Mouse (Mus musculus): ENCODE measurements at regions not wholly inside any gene's neighbourhood (a gene's known extent, or its start where the extent isn't known, plus 50 kb on each side); places are given as distances from the start of the nearest gene placed in this dataset.
A peak's percentile ranks its signal among the peaks of the same experiment; 100 is the strongest.
"Not testable (repeated sequence)": the region's sequence is repeated elsewhere in the genome, so short reads cannot be mapped to it uniquely, and the experiment has no call there.

- DNase-seq (ENCODE audit: low spot score in 2 of 2), result peak in 1 of 2 experiments; percentile 7
Observed at GRCm38 (mm10) chr17:27318969-27319695, 114.9 kb upstream of the Lemd2 start.

DNA sequence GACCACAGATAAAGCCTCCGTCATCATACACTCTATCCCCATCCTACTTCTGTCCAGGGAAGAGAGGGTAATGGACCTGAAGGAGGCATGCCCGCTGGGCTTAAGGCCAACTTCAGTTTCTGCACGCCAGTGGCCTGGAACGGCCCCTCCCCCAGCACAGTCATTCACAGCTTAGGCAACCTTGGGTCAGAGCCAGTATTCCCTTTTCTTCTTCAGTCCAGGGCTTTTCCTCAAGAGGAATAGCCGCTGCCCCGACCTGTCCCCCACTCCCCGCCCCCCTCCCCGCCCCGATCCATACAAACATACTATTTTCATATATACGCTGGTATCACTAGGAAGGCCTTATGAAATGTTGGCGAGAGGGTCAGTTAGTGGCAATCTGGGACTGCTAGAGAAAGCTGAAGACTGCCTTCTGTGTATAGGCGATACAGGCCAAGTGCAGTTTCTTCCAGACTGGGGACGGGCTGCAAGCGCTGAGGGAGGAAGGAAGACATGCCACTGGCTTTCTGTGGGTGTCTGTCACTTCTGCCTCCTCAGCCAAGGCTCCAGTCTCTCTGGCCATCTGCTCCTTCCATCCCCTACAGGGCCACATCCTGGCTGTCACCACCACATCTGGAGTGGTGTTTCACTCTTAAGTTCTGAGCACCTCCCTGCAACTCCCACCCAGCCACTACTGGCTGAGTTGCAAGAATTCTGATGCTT is 113.5 kb upstream of the Lemd2 start:
- DNase-seq (ENCODE audit: low spot score in 2 of 2), result peak; percentile 73 to 74

GRCm38 (mm10) chr17:27316711-27317575 is 112.7 kb upstream of the Lemd2 start:
- no peak for DNase-seq (ENCODE audit: low spot score in 2 of 2)

- no peak for DNase-seq (ENCODE audit: low spot score in 2 of 2)
Observed at GRCm38 (mm10) chr17:27315947-27316628, 111.8 kb upstream of the Lemd2 start.

- DNase-seq (ENCODE audit: low spot score in 2 of 2), result no peak
Observed at GRCm38 (mm10) chr17:27315428-27315827, 111.2 kb upstream of the Lemd2 start.

- DNase-seq (ENCODE audit: low spot score in 2 of 2), result no peak
Observed at GRCm38 (mm10) chr17:27314821-27315392, 110.6 kb upstream of the Lemd2 start.

DNA sequence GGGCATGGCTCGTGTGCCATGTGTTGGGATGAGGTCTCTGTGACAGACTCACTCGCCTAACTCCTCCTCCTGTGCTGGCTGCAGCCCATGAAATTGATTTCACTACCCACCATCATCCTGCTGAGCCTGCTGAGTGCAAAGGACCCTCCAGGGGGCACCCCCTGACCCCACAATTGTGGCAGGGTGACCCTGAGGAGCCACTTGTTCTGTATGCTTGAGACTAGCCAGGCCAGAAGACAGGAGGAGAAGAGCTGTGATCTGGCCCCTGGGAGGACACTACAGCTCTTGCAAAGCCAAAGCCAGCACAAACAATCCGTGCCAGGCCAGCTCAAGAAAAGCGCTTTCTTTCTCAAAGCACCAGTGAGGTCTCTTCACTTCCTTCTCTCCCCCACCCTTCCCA is 104.7 kb upstream of the Lemd2 start:
- DNase-seq (ENCODE audit: low spot score in 2 of 2), result no peak

- DNase-seq (ENCODE audit: low spot score in 2 of 2), result no peak
Observed at GRCm38 (mm10) chr17:27304842-27305241, 100.6 kb upstream of the Lemd2 start.

GRCm38 (mm10) chr17:27303633-27304479 is 99.6 kb upstream of the Lemd2 start:
- no peak for DNase-seq (ENCODE audit: low spot score in 2 of 2)

- no peak for DNase-seq (ENCODE audit: low spot score in 2 of 2)
Observed at GRCm38 (mm10) chr17:27303061-27303460, 98.8 kb upstream of the Lemd2 start.

DNA sequence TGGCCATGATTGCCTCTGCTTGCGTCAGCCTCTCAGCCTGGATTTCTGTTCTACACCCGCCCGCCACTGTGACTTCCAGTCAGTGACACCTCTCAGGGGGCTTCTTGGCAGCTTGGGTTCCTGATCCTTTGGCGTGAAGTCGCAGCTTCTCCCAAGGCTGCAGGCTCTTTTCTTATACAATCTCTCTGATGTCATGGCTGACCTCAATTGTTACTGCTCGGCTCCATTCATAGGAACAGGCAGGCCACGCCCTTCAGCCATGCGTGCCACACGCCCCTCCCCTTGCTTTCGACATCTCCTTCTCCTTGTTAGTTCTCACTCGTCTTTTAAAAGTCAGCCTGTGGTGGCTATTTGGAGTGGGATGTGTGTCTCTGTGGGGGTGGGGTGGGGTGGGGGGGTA is 97.1 kb upstream of the Lemd2 start:
- no peak for DNase-seq (ENCODE audit: low spot score in 2 of 2)

GRCm38 (mm10) chr17:27299297-27299696 is 95.0 kb upstream of the Lemd2 start:
- DNase-seq (ENCODE audit: low spot score in 2 of 2), result no peak

- no peak for DNase-seq (ENCODE audit: low spot score in 2 of 2)
Observed at GRCm38 (mm10) chr17:27298351-27298750, 94.1 kb upstream of the Lemd2 start.

GRCm38 (mm10) chr17:27296156-27296555 is 91.9 kb upstream of the Lemd2 start:
- no peak for DNase-seq (ENCODE audit: low spot score in 2 of 2)

GRCm38 (mm10) chr17:27294208-27294604 is 89.9 kb upstream of the Lemd2 start:
- DNase-seq (ENCODE audit: low spot score in 2 of 2), result no peak

DNA sequence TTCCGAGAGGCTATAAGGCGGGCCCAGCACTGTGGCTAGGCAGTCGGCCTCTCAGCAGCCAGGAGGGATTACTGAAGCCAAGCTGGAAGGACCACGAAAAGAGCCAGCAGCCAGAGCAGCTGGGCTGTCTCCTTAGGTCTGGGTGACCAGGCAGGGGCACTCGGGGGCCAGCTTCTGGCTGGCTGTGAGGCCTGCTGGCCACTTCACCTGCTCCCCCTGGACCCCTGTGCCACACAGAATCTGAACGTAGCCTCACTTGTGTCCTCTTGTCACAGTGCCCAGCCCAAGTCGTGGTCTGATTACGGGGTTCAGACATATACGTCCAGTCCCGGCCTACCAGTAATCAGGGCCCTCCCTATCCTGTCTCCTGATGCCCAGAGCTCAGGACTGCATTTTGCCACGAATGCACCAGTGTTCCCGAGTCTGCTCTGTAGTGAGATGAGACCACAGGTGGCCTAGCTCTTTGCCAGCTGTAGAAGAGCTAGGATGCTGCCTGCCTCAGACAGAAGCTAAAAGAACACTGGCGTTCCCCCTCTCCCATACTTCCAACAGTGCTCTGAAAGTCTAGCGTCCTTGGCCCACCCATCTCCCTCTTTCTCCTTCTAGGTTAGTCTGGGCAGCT is 89.4 kb upstream of the Lemd2 start:
- DNase-seq (ENCODE audit: low spot score in 2 of 2), result no peak

GRCm38 (mm10) chr17:27291673-27292072 is 87.4 kb upstream of the Lemd2 start:
- peak in 1 of 2 experiments; percentile 31 for DNase-seq (ENCODE audit: low spot score in 2 of 2)

DNA sequence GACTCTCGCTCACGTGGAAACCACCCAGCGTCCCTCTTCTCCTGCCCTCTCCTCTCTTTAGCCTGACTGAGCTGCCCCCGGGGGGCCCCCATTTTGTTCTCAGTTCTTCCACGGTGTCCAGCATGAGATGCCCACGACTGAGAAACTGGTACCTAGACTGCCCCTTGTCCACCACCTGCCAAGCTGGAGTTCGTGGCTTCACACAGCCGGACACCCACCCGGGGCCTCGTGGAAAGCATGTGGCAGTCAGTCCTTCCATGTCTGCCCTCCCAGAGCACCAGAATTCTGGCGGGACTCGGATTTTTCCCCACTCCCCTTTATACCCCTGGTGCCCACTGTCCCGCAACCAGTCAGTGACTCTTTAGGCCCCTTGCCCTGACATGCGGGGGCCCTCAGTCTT is 86.9 kb upstream of the Lemd2 start:
- DNase-seq (ENCODE audit: low spot score in 2 of 2), result peak in 1 of 2 experiments; percentile 12

DNA sequence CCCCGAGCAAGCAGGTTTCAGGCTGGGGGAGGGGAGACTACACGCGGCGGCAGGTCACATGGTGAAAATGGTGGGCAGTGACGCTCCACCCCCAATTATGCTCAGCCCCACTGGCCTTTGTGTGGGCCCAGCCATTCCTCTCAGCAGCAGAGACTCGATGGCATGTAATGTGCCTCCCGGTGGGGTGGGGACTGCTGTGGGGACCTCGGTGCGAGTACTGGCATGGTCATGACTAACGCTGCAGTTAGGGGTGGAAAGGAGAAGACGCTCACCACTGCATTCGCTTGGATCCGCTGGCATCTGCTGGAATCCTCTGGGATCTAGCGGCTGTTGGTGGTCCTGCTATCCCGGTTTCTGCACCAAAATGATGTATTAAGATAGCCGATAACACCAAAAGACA is 86.0 kb upstream of the Lemd2 start:
- no peak for DNase-seq (ENCODE audit: low spot score in 2 of 2)

DNA sequence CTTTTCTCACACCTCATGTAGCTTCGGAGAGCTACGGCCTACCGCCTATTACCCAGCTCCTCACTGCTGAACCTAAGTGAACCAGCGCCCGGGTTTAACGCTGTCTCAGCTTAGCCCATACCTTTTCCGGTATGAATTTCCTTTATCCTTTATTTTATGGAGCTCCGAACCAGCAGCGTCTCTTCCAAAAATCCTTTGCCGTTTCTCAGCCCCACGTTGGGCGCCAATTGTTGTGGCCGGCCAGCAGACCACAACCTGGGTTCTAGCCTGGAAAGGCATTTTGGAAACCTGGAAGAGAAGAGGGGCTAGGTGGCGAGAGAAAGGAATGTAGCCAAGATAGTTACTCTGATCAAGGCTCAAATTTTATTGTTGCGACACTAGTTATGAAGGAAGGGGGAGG is 85.5 kb upstream of the Lemd2 start:
- not testable (repeated sequence) for DNase-seq (ENCODE audit: low spot score in 2 of 2)

Data from frontal cortex, postnatal 10 days (tissue).